Mouse (Mus musculus) naive thymus-derived CD4-positive, alpha-beta T cell, adult 5 months (primary cell): ENCODE measurements around the gene Zfp384. TPM values are rescaled to one million over a fixed set of nuclear protein-coding genes. Genes with fewer than 3 reads are reported as not detected.

Source experiments
- polyA plus RNA-seq: library from polyadenylated mRNA; unstranded; fragments of 100-300 nt; shearing (Covaris generic); gene quantifications from one replicate; pipeline ENCODE4 v1.2.1, GENCODE M21; 2017

Gene Zfp384
- 64.7 TPM for polyA plus RNA-seq

DNA sequence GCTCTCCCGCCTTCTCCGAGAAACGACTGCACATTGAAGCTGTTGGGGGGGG is at the start of gene Zfp384:
TSS of gene Zfp384 (plus strand) at position 17 of the 52 bp plus-strand sequence.

GRCm38 (mm10) chr6:124965088-124965719 is 43.7 kb upstream of the Zfp384 start, which contains the start of gene Cops7a:
Gene Cops7a (minus strand): TSS chr6:124965538.

DNA sequence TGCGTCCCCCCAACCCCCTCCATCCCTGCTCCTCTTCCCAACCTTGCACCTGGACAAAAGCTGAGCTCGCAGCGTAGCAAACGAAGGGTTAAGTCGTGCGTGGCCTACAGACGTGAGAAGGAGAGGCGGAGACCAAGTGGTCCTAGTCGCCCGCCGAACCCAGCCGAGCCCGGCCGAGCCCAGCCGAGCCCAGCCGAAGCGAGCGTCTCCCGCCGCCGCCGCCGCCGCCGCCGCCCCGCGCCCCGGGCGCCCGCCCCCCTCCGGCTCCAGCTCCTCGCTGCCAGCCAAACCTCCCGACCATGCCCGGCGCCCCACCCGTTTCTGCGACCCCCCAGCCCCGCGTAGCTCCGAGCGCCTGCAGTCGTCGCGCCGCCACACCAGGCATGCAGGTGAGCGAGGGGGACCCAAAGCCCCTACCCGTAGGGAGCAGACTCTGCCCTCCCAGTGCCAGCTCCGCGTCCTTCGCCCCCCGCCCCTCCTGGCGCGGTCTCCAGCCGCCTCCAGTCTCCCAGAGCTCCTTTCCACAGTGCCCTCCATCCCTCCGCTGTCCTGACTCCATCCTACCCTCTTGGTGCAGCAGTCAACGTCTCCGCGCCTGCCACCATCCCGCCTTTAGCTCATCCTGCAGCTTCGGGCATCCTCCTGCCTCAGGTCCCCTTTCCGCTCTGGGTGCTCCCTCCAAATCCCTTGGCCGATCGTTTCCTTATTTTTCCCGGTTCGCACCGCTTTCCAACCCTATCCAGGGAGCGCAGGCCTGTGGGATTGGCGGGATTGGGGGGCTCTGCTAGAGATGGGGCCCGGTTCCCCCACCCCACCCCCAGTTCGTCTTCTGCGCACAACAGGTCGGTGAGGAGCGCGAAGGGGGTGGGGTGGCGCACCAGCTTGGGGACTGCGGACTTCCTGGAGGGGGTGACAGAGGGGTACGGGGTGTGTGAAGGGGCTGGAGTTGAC is 12.1 kb upstream of the Zfp384 start, which contains the start of gene Pianp:
TSS of gene Pianp (plus strand) at position 144 of the 951 bp plus-strand sequence.

GRCm38 (mm10) chr6:125039533-125040153 is 30.7 kb downstream of the Zfp384 start, which contains the start of gene Ing4:
Gene Ing4 (plus strand): TSS chr6:125039760.

DNA sequence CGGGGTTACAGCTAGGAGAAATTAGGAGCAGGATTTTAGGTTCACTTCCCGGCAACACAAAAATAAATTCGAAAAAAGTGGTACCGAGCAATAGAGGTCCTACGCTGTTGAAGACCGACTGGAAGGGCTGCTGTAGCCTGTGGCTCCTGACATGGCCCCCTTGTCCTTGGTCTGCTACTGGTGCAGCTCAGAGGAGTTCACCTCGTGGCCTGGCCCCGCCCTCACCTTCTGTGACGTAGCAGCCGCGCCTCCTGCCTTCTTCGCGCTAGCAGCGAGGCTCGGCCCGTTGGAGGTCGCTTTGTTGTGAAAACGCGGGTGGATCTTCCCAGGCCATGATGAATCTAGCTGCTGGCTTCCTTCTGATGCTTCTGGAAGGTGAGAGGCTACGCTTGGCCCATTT is 40.7 kb downstream of the Zfp384 start, which contains the start of gene Acrbp:
TSS of gene Acrbp (plus strand) at position 12 of the 400 bp plus-strand sequence.

GRCm38 (mm10) chr6:125067571-125067995 is 58.6 kb downstream of the Zfp384 start, which contains the start of gene Lpar5:
Gene Lpar5 (plus strand): TSS chr6:125067920.

Other genes with a start within 250 kb of the Zfp384 start
- gene Eno2, start 239.5 kb upstream of the Zfp384 start, polyA plus RNA-seq = 2.5 TPM
- 2.6 TPM for gene Lrrc23, start 229.4 kb upstream of the Zfp384 start, polyA plus RNA-seq
- gene Spsb2, start 200.5 kb upstream of the Zfp384 start, polyA plus RNA-seq = 1.4 TPM
- gene Tpi1, start 194.8 kb upstream of the Zfp384 start, polyA plus RNA-seq = 40.1 TPM
- 90.0 TPM for gene Usp5, start 179.7 kb upstream of the Zfp384 start, polyA plus RNA-seq
- 4.0 TPM for gene Cdca3, start 179.6 kb upstream of the Zfp384 start, polyA plus RNA-seq
- gene Gnb3, start 168.9 kb upstream of the Zfp384 start, polyA plus RNA-seq = not detected
- gene P3h3, start 151.4 kb upstream of the Zfp384 start, polyA plus RNA-seq = not detected
- gene Gpr162, start 145.2 kb upstream of the Zfp384 start, polyA plus RNA-seq = 0.10 TPM
- 550 TPM for gene Cd4, start 120.9 kb upstream of the Zfp384 start, polyA plus RNA-seq
- gene Lag3, start 97.4 kb upstream of the Zfp384 start, polyA plus RNA-seq = not detected
- gene Ptms, start 89.0 kb upstream of the Zfp384 start, polyA plus RNA-seq = 7.9 TPM
- gene Mlf2, start 77.8 kb upstream of the Zfp384 start, polyA plus RNA-seq = 126 TPM
- gene Cops7a, start 43.6 kb upstream of the Zfp384 start, polyA plus RNA-seq = 42.9 TPM
- not detected for gene Pianp, start 12.5 kb upstream of the Zfp384 start, polyA plus RNA-seq
- 74.8 TPM for gene Ing4, start 30.6 kb downstream of the Zfp384 start, polyA plus RNA-seq
- 11.1 TPM for gene Acrbp, start 40.5 kb downstream of the Zfp384 start, polyA plus RNA-seq
- gene Lpar5, start 58.8 kb downstream of the Zfp384 start, polyA plus RNA-seq = 3.6 TPM
- gene Chd4, start 86.8 kb downstream of the Zfp384 start, polyA plus RNA-seq = 57.3 TPM
- 39.7 TPM for gene Nop2, start 122.8 kb downstream of the Zfp384 start, polyA plus RNA-seq
- gene Iffo1, start 136.1 kb downstream of the Zfp384 start, polyA plus RNA-seq = 20.2 TPM
- gene Gapdh, start 157.3 kb downstream of the Zfp384 start, polyA plus RNA-seq = 201 TPM
- gene Ncapd2, start 182.6 kb downstream of the Zfp384 start, polyA plus RNA-seq = 17.0 TPM
- gene Mrpl51, start 182.7 kb downstream of the Zfp384 start, polyA plus RNA-seq = 37.5 TPM
- 46.2 TPM for gene Vamp1, start 206.4 kb downstream of the Zfp384 start, polyA plus RNA-seq
- 60.2 TPM for gene Tapbpl, start 222.7 kb downstream of the Zfp384 start, polyA plus RNA-seq
- 455 TPM for gene Cd27, start 227.9 kb downstream of the Zfp384 start, polyA plus RNA-seq